Mouse (Mus musculus): Measurements from ENCODE around the gene Braf. TPM values are rescaled to one million over a fixed set of nuclear protein-coding genes. Genes with fewer than 3 reads are reported as not detected.

Gene Braf
- polyA plus RNA-seq, 1 experiment from 2014 or later: 26.0 TPM

DNA sequence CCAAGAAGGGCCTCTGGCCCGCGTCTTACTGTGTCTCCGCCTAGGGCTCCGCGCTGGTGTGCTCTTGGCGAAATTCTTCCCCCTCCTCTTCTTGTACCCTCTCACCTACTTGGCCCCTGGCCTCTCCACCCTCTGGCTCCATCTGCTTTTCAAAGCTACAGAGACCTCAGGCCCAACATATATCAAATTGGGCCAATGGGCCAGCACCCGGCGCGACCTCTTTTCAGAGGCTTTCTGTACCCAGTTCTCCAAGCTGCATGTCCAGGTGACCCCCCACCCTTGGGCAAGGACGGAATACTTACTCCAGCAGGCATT is 150.8 kb downstream of the Braf start:
- peak overlapping the region; percentile 86 for H3K4me2 ChIP-seq
- peaks cover 16% of the 10 kb centered on the region for H3K4me1 ChIP-seq
- H3K9ac ChIP-seq (replicated peaks): peak overlapping the region; percentile 81
- no peak; the same call in 1 of the 2 replicates for ATAC-seq (ENCODE audit: low FRiP score)
- H3K4me3 ChIP-seq (replicated peaks): peak overlapping the region; percentile 88
- WGBS: 24% methylated on average over 10 of the region's 10 CpGs
- peaks cover 22% of the 10 kb centered on the region for H3K36me3 ChIP-seq
- no peaks in the 10 kb centered on the region for H3K9me3 ChIP-seq (replicated peaks)
- H3K27me3 ChIP-seq (replicated peaks): no peaks in the 10 kb centered on the region
- H3K27ac ChIP-seq (replicated peaks): peak overlapping the region; percentile 93

DNA sequence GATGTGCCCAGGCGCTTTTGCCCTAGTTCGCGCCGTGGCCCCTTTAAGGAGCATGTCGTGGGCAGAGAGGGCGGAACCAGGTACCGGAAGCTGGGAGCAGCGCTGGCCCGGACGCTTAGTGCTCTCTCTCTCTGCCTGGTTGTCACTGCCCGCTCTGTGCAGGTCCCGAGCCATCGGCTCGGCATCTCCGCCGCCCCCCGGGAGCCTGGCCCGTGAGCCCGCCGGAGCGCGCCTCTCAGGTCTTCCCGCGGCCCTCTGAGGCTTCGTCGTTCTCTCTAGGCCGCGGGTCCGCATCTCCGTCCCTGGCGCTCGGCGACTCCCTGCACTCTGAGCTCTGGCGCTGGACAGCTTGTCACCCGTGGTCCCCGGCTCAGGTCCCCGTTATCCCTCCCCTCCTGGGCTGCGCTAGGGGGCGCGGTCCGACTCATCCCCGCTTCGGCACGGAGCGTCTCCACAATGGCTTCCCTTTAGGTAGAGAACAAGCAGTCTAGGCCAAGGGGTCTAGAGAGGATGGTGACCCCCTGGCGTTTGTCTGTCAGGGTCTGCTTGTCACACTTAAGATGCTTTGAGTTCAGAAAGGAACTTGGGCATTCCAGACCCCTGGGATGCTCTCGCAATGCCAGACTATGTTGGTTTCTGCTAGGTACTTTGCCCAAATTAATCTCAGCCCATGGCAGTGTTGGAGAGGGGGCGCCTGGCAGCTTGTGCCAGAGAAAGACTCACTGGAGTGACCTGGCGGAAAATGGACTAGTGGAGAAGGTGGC is 151.3 kb downstream of the Braf start, which contains the start of gene Adck2:
TSS of gene Adck2 (plus strand) at position 83 of the 764 bp plus-strand sequence.
- under 1% methylated on average over 49 of the region's 49 CpGs for WGBS
- H3K4me2 ChIP-seq: peak within 1 kb of the TSS; percentile 86

DNA sequence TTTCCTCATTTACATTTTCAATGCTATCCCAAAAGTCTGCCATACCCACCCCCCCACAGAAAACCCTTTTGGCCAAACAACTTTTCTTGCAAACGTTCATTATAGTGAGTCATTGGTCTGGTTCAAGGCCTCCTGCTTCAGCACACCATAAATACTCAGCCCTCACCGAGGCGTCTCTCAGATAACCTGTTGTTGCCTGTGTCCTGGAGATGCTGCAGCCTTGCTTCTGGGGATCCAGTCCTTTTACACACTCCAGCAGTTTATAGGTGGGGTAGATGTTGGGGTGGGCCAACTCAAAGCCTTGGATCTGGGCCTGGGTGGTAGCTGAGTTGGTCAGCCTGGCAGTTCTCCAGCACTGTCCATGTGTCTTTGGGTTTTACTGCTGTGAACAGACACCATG is 154.8 kb downstream of the Braf start:
- H3K36me3 ChIP-seq: no peaks in the 10 kb centered on the region
- no peak overlapping the region for H3K4me3 ChIP-seq (replicated peaks)
- H3K4me2 ChIP-seq: no peak overlapping the region
- H3K27me3 ChIP-seq (replicated peaks): no peaks in the 10 kb centered on the region
- H3K9me3 ChIP-seq (replicated peaks): no peaks in the 10 kb centered on the region
- H3K4me1 ChIP-seq: peaks cover 16% of the 10 kb centered on the region
- WGBS: 78% methylated on average over 3 of the region's 3 CpGs
- ATAC-seq (ENCODE audit: low FRiP score): no peak
- H3K9ac ChIP-seq (replicated peaks): no peak overlapping the region
- H3K27ac ChIP-seq (replicated peaks): no peak overlapping the region

More for the DNA sequence above, 151.3 kb downstream of the Braf start, which contains the start of gene Adck2:
- peaks cover 17% of the 10 kb centered on the region for H3K36me3 ChIP-seq
- H3K9ac ChIP-seq (replicated peaks): peak within 1 kb of the TSS; percentile 81
- H3K27ac ChIP-seq (replicated peaks): peak within 1 kb of the TSS; percentile 93
- peaks cover 16% of the 10 kb centered on the region for H3K4me1 ChIP-seq
- H3K4me3 ChIP-seq (replicated peaks): peak within 1 kb of the TSS; percentile 88
- no peaks in the 10 kb centered on the region for H3K9me3 ChIP-seq (replicated peaks)
- peak; percentile 96 for ATAC-seq (ENCODE audit: low FRiP score)
- H3K27me3 ChIP-seq (replicated peaks): no peaks in the 10 kb centered on the region

DNA sequence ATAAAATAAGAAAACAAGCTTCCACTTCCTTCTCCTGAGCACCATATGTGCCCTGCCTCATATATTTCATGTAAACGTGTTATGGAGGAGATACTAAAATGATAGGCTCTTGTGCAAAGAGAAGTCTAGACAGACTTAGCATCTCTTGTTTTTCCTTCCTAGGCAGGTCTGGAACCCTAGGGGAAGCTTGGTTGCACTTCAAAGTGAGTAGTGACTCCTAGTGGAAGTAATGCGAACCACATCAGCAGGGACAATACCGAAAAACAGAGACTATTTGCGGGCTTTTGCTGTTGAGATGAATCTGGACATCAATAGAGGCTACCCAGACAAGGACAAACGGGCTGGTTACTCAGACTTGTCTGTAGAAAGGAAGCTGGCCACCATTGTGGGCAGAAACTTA is 157.7 kb downstream of the Braf start:
- H3K27ac ChIP-seq (replicated peaks): no peak overlapping the region
- no peaks in the 10 kb centered on the region for H3K36me3 ChIP-seq
- 18% methylated on average over 5 of the region's 5 CpGs for WGBS
- peak; percentile 26; the same call in 1 of the 2 replicates for ATAC-seq (ENCODE audit: low FRiP score)
- no peak overlapping the region for H3K4me3 ChIP-seq (replicated peaks)
- no peaks in the 10 kb centered on the region for H3K27me3 ChIP-seq (replicated peaks)
- H3K9ac ChIP-seq (replicated peaks): no peak overlapping the region
- H3K4me2 ChIP-seq: no peak overlapping the region
- H3K9me3 ChIP-seq (replicated peaks): no peaks in the 10 kb centered on the region
- H3K4me1 ChIP-seq: peaks cover 3% of the 10 kb centered on the region; the same call in 1 of the 2 replicates

DNA sequence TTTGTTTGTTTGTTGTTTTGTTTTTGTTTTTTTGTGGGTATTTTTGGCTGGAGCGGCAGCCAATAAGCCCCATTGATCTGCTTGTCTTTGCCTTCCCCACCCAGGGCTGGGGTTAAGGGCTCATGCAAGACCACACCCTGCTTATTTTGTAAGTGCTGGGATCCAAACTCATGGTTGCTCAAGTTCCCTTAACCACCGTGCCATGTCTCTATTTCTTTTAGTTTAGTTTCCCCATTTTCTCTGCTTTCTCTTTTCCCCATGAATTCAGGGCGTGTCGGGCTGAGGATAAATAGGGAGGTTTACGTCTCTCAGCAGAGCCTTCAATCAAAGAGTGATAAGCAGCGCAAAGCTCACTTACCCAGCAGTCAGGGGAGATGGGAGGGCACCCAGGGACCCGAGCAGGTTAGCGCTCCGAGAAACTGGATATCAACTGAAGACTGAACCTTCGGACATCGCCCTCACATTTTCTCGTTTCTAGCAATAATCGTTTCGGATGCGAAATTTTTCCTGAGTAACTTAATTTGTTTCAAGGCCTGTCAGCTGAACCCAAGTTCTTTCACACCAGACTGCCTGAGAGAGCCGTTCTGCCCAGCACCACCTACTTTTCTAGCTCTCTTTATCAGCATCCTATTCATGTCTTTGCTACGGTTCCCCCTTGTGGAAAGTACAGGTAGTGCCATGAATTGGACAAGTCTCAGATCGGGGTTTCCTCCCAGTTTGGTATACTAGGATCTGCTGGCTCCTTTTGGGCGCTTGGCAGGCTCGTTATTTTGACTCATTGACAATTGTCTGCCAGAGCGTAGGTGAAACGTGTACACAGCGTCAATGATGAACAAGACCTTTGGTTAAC is 162.9 kb downstream of the Braf start:
- no peaks in the 10 kb centered on the region for H3K36me3 ChIP-seq
- peaks cover 22% of the 10 kb centered on the region for H3K4me1 ChIP-seq
- H3K27me3 ChIP-seq (replicated peaks): no peaks in the 10 kb centered on the region
- peak overlapping the region; percentile 40 for H3K4me2 ChIP-seq
- H3K9ac ChIP-seq (replicated peaks): no peak overlapping the region
- H3K9me3 ChIP-seq (replicated peaks): no peaks in the 10 kb centered on the region
- 27% methylated on average over 23 of the region's 23 CpGs for WGBS
- 0 out of 2 replicates have a peak overlapping the region, but pooled peaks have one; percentile 3 for H3K4me3 ChIP-seq (replicated peaks)
- no peak overlapping the region for H3K27ac ChIP-seq (replicated peaks)
- peak; percentile 51; the same call in 1 of the 2 replicates for ATAC-seq (ENCODE audit: low FRiP score)

DNA sequence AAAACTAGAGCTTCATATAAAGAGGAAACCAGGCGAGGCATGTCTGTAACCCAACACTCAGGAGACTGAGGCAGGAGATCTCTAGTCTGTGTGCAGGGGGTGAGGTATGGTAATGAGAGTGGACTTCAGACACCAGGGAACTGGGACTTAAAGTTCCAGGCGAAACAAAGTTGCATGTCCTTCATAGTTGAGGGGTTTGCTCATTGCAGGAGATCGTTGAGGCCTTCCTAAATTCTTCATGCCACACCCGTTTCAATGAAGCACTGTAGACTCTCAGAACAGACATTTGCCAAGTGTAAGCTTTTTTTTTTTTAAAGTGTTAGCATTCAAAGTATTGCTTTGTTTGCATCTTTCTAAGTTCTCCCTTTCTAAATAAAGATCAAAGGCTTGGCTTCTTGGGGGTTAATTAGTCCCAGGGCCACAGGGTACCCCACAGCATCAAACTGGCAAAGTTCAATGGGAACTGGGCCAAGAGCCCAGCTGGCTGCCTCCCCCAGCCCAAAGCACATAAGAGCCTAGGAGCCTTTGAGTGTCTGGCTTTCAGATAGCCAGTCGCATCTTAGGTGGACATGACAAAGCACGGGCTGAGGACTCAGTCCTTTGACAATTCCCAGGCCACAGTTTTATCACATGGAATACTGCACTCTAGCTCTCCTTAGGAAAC is 165.9 kb downstream of the Braf start:
- 49% methylated on average over 6 of the region's 6 CpGs for WGBS

DNA sequence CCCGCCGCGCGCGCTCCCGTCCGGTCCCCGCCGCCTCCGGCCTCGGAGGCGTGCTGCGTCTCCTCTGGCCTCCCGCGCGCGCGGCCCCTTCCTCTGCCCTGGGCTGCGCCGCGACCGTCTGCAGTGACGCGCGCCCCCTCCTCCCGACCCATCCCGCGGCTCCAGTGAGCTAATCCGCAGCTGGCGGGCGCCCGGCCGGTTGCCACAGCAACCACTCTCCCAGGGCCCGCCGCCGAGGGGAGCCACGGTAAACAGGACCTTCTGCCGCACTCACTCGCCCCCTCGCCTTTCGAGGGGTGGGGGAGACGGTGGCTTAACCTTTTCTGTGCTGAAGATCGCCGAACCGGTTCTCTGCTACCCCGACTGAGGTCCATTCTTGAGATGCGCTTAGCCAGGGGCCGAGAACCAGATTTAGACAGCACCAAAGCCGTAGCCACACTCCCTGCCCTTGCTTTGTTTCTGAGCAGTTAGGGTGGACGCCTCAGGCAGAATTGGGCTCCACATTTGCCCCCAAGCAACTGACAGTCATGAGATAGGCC is 167.5 kb downstream of the Braf start, which contains the start of gene Dennd2a:
TSS of gene Dennd2a (minus strand) at position 145 of the 539 bp plus-strand sequence.
- WGBS: 1% methylated on average over 48 of the region's 50 CpGs
- no peaks in the 10 kb centered on the region for H3K27me3 ChIP-seq (replicated peaks)
- H3K9me3 ChIP-seq (replicated peaks): no peaks in the 10 kb centered on the region
- peak within 1 kb of the TSS; percentile 90 for H3K27ac ChIP-seq (replicated peaks)
- H3K4me3 ChIP-seq (replicated peaks): peak within 1 kb of the TSS; percentile 68
- ATAC-seq (ENCODE audit: low FRiP score): peak; percentile 95
- no peaks in the 10 kb centered on the region for H3K36me3 ChIP-seq
- peak within 1 kb of the TSS; percentile 77 for H3K9ac ChIP-seq (replicated peaks)
- peaks cover 50% of the 10 kb centered on the region for H3K4me1 ChIP-seq
- H3K4me2 ChIP-seq: peak within 1 kb of the TSS; percentile 57

More for the DNA sequence above, 165.9 kb downstream of the Braf start:
- H3K4me1 ChIP-seq: peaks cover 48% of the 10 kb centered on the region
- no peak overlapping the region for H3K4me3 ChIP-seq (replicated peaks)
- H3K4me2 ChIP-seq: no peak overlapping the region
- peak overlapping the region; percentile 35; the same call in 1 of the 2 replicates for H3K27ac ChIP-seq (replicated peaks)
- ATAC-seq (ENCODE audit: low FRiP score): no peak
- no peaks in the 10 kb centered on the region for H3K9me3 ChIP-seq (replicated peaks)
- no peaks in the 10 kb centered on the region for H3K27me3 ChIP-seq (replicated peaks)
- H3K9ac ChIP-seq (replicated peaks): no peak overlapping the region
- no peaks in the 10 kb centered on the region for H3K36me3 ChIP-seq

DNA sequence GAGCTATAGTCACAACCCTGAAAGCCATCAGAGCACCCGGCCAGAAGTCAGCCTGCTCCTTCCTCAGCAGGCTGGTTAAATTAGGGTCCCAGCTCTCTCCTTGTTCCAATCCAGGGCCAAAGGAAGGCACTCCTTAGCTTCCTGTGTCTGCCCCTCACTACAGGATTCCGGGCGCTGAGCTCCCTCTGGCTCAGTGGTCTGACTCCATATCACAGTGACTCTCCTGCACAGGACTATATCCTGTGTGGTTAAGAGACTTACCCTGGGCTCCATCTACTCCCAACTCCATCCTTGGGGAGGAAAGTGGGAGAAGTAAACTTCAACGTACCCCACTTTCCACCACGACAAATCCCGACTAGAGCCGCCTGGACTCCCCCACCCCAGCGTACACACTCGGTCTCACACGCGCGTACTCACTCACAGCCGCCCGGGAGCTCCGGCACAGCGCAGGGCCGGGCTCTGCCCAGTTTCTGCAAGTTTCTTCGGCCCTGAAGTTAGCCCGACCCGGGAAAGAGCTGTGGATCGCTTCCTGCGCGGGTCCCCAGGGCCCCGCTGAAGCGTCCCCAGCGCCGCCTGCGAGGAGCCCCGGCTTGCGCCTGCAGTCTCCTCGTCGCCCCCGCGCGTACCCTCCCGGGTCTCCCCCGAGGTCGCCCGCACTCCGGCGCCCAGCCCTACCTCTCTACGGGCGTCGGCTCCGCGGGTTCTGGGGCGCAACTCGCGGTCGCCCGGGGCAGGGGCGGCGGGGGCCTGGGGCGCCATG is 168.2 kb downstream of the Braf start:
- Histone ChIP-seq H3K4me2 (peak overlapping the region; percentile 57), H3K36me3 (no peaks in the 10 kb centered on the region), H3K9me3 (replicated peaks) (no peaks in the 10 kb centered on the region), H3K27me3 (replicated peaks) (no peaks in the 10 kb centered on the region), H3K4me3 (replicated peaks) (peak overlapping the region; percentile 68), H3K4me1 (peaks cover 48% of the 10 kb centered on the region), H3K27ac (replicated peaks) (peak overlapping the region; percentile 90), H3K9ac (replicated peaks) (peak overlapping the region; percentile 77)
- peak; percentile 74 for ATAC-seq (ENCODE audit: low FRiP score)
- under 1% methylated on average over 49 of the region's 54 CpGs for WGBS

DNA sequence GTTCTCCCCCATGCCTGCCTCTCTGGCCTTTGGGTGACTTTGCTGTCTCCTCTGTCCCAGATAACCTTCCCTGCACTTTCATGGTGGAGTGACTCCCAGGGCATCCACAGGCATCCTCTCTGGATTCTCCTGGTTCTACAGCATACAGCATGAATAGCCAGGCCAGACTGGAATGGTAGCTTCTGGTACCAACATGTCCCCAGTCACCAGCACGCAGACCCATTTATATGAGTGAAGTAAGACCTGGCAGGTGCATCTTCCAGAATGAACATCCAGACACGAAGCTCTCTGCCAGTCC is 169.7 kb downstream of the Braf start:
- Histone ChIP-seq H3K9me3 (replicated peaks) (no peaks in the 10 kb centered on the region), H3K36me3 (no peaks in the 10 kb centered on the region), H3K27ac (replicated peaks) (peak overlapping the region; percentile 45; the same call in 1 of the 2 replicates), H3K4me2 (peak overlapping the region; percentile 57), H3K27me3 (replicated peaks) (no peaks in the 10 kb centered on the region), H3K4me1 (peaks cover 47% of the 10 kb centered on the region), H3K4me3 (replicated peaks) (peak overlapping the region; percentile 68; the same call in 1 of the 2 replicates), H3K9ac (replicated peaks) (peak overlapping the region; percentile 28; the same call in 1 of the 2 replicates)
- 56% methylated on average over 2 of the region's 2 CpGs for WGBS
- no peak for ATAC-seq (ENCODE audit: low FRiP score)

DNA sequence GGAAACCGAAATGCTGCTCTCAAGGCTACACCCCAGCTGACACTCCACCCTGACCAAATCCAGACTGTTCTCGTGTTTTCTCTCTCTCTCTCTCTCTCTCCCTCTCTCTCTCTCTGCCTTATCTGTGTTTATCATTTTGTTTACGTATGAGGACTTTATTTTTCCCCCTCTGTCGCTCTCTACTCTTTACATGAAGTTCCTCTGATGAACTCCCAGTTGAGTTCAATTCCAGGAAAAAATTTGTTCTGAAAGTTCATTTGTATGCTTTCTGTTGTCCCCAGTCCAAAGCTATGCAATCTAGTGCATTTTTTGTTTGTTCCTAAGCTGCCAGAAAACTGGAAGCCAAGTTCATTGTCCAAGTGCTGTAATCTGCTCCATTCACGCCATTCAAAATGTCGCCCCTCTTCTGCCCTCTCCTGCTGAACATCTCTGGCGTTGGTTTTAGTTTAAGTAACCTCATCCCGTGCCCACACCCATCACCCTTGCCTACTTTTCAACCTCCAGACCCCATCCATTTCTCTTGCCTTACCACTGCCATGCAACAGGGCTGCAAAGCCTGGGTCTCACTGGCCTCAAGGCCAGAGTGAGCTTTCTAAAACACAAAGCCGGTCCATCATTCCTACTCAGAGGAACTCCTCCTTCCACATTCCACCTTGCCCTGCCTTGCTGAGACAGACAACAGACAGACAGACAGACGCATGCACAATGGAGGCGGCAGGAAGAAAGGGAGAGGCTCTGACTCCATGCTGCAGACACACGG is 170.2 kb downstream of the Braf start:
- no peaks in the 10 kb centered on the region for H3K27me3 ChIP-seq (replicated peaks)
- WGBS: 57% methylated on average over 12 of the region's 12 CpGs
- peak overlapping the region; percentile 45 for H3K27ac ChIP-seq (replicated peaks)
- H3K4me1 ChIP-seq: peaks cover 47% of the 10 kb centered on the region
- H3K4me2 ChIP-seq: peak overlapping the region; percentile 57
- H3K4me3 ChIP-seq (replicated peaks): peak overlapping the region; percentile 68; the same call in 1 of the 2 replicates
- ATAC-seq (ENCODE audit: low FRiP score): no peak
- H3K9ac ChIP-seq (replicated peaks): peak overlapping the region; percentile 28; the same call in 1 of the 2 replicates
- H3K36me3 ChIP-seq: no peaks in the 10 kb centered on the region
- H3K9me3 ChIP-seq (replicated peaks): no peaks in the 10 kb centered on the region
